Mouse (Mus musculus) liver, embryonic 14.5 days (tissue): ENCODE data around the gene Lingo2. TPM values are rescaled to one million over a fixed set of nuclear protein-coding genes. Genes with fewer than 3 reads are reported as not detected.

Experiments used
- ATAC-seq: fragments of 200-750 bp; cut with Nextera tagmentation; 2 replicates; pipeline ENCODE4 v1.8.0; 2017; ENCODE audit warnings: moderate number of reproducible peaks, mild to moderate bottlenecking, moderate library complexity; ENCODE audit not compliant: insufficient read depth
- DNase-seq, 3 experiments: peaks; one replicate each; pipeline ENCODE4 v3.0.0-alpha.2; 2012 to 2013; ENCODE audit warnings: low read depth in 3 of 3, low spot score in 3 of 3
- H3K27ac ChIP-seq: fragments of 300-500 bp; sonication (generic); 2 replicates; pipeline ENCODE4 v1.5.1; 2014; ENCODE audit warnings: moderate library complexity, mild to moderate bottlenecking, control low read depth, inconsistent platforms
- H3K27me3 ChIP-seq: fragments of 300-500 bp; sonication (generic); 2 replicates; pipeline ENCODE4 v1.6.1; 2014; ENCODE audit warnings: mild to moderate bottlenecking, low read length, moderate library complexity; ENCODE audit not compliant: control insufficient read depth, insufficient read depth
- H3K36me3 ChIP-seq: fragments of 300-500 bp; sonication (generic); replicated peaks from 2 replicates; pipeline ENCODE4 v1.6.1; 2014; ENCODE audit warnings: low read depth; ENCODE audit not compliant: control insufficient read depth, insufficient read depth
- H3K4me1 ChIP-seq, 2 experiments: fragments of 200-500 bp in 1 of 2; fragments of 300-500 bp in 1 of 2; sonication (generic) in 1 of 2; replicated peaks; 2 replicates each; pipeline ENCODE4 v1.6.1; 2012 to 2014; ENCODE audit warnings: antibody characterized with exemption in 1 of 2, inconsistent platforms in 1 of 2, low read length in 1 of 2; ENCODE audit not compliant: control insufficient read depth in 2 of 2, insufficient read depth in 2 of 2
- H3K4me2 ChIP-seq: fragments of 300-500 bp; sonication (generic); 2 replicates; pipeline ENCODE4 v1.6.1; 2014; ENCODE audit warnings: low read depth, mild to moderate bottlenecking, control low read depth, moderate library complexity
- H3K4me3 ChIP-seq, 2 experiments: fragments of 200-500 bp in 1 of 2; fragments of 300-500 bp in 1 of 2; sonication (generic) in 1 of 2; 2 replicates each; pipeline ENCODE4 v1.5.1; 2012 to 2014; ENCODE audit warnings: low read depth in 2 of 2, low read length in 2 of 2, mild to moderate bottlenecking in 2 of 2, control low read depth in 1 of 2, inconsistent platforms in 1 of 2, moderate library complexity in 1 of 2; ENCODE audit not compliant: insufficient read depth in 1 of 2
- H3K9ac ChIP-seq: fragments of 300-500 bp; sonication (generic); replicated peaks from 2 replicates; pipeline ENCODE4 v1.6.1; 2014; ENCODE audit warnings: mild to moderate bottlenecking, control low read depth, moderate library complexity
- H3K9me3 ChIP-seq: fragments of 300-500 bp; sonication (generic); 2 replicates; pipeline ENCODE4 v1.6.1; 2016; ENCODE audit warnings: low read length, mixed read lengths; ENCODE audit not compliant: control insufficient read depth
- CTCF ChIP-seq: IDR thresholded peaks from 2 replicates; pipeline ENCODE4 v1.5.1; 2016; ENCODE audit warnings: antibody characterized with exemption, low read depth, control low read depth
- EP300 ChIP-seq: IDR thresholded peaks from 2 replicates; pipeline ENCODE4 v1.6.1; 2016; ENCODE audit warnings: antibody characterized with exemption, low read depth
- WGBS: fragments of 180-500 bp; shearing (Covaris S2); extraction: QIAGEN DNeasy Blood & Tissue Kit; methylation state at CpG from one replicate; pipeline ENCODE4 v1.1.7; 2014; ENCODE audit not compliant: insufficient replicate concordance; 5-methylcytosine and 5-hydroxymethylcytosine counted together
- polyA plus RNA-seq, 2 experiments: library from polyadenylated mRNA; depleted of rRNA in 1 of 2; stranded (reverse) in 1 of 2; unstranded in 1 of 2; fragments of >200 nt; fragmentation: Nextera tagmentation in 1 of 2; extraction: Ambion mirVana in 1 of 2; gene quantifications; 2 replicates each; pipeline versions ENCODE4 v1.2.1 to v1.2.3; 2012 to 2014

Gene Lingo2
- polyA plus RNA-seq, 2 experiments, result 0.01 TPM; not detected in 1

DNA sequence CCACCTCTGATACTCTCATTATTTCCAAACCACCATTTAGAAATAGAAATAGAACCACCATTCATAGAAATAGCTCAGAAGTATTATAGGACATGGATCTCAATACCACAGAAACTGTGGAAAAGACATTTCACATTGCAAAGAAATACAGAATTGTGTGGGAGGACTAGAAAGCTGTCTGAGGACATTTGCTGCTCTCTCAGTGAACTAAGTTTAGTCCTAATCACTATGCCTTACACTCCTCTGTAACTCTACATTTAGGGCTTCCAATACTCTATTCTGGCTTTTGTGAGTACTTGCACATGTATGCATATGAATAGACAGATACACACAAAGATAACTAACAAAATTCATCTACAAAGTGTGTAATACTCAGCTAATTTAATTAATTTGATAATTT lies 625.9 kb downstream of the Lingo2 start:
- DNase-seq (no peak), ATAC-seq (no peak)
- Histone ChIP-seq H3K27me3 (no peaks in the 10 kb centered on the region), H3K36me3 (no peaks in the 10 kb centered on the region), H3K9me3 (no peaks in the 10 kb centered on the region), H3K4me1 (no peaks in the 10 kb centered on the region), H3K4me3 (no peak overlapping the region), H3K4me2 (no peak overlapping the region), H3K27ac (no peak overlapping the region), H3K9ac (no peak overlapping the region)
- TF ChIP-seq CTCF, result no peak

DNA sequence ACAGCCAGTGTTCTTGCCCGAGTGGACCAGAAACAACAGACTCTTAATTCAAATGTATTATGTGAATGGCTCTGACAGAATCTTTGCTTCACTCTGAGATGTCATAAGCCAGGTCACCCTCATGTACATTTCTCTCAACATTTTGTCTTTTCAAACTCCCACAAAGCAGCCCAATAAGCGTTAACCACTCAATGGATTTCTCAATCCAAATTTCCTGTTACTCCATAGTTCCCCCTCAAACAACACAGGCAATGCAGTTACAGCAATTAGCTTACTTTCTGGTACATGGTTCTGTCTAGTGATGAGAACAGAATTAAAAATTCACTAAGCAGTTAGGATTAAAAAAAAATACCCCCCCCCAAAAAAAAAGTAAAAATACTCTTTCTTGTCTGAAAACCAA lies 638.5 kb downstream of the Lingo2 start:
- no peak for TF ChIP-seq EP300
- no peak for TF ChIP-seq CTCF
- no peak overlapping the region for H3K9ac ChIP-seq
- 41% methylated on average over 2 of the region's 2 CpGs for WGBS
- no peak for DNase-seq
- H3K27me3 ChIP-seq, result no peaks in the 10 kb centered on the region
- no peak overlapping the region for H3K27ac ChIP-seq
- no peak overlapping the region for H3K4me3 ChIP-seq
- H3K4me2 ChIP-seq, result no peak overlapping the region
- no peaks in the 10 kb centered on the region for H3K36me3 ChIP-seq
- no peak for ATAC-seq
- H3K9me3 ChIP-seq, result no peaks in the 10 kb centered on the region
- H3K4me1 ChIP-seq, result no peaks in the 10 kb centered on the region

- no peak overlapping the region for H3K4me2 ChIP-seq
- no peak overlapping the region for H3K27ac ChIP-seq
- no peak for DNase-seq
- no peaks in the 10 kb centered on the region for H3K36me3 ChIP-seq
- H3K9me3 ChIP-seq, result no peaks in the 10 kb centered on the region
- 77% methylated on average over 6 of the region's 6 CpGs for WGBS
- no peak for TF ChIP-seq EP300
- no peak for TF ChIP-seq CTCF
- ATAC-seq, result no peak
- H3K9ac ChIP-seq, result no peak overlapping the region
- H3K4me3 ChIP-seq, result no peak overlapping the region
- no peaks in the 10 kb centered on the region for H3K4me1 ChIP-seq
- H3K27me3 ChIP-seq, result no peaks in the 10 kb centered on the region
Observed at GRCm38 (mm10) chr4:36311431-36311830, 640.1 kb downstream of the Lingo2 start.

GRCm38 (mm10) chr4:36305228-36305627 lies 646.3 kb downstream of the Lingo2 start:
- Histone ChIP-seq H3K27me3 (no peaks in the 10 kb centered on the region), H3K36me3 (no peaks in the 10 kb centered on the region), H3K9ac (no peak overlapping the region), H3K4me3 (no peak overlapping the region), H3K4me1 (no peaks in the 10 kb centered on the region), H3K9me3 (no peaks in the 10 kb centered on the region), H3K27ac (no peak overlapping the region), H3K4me2 (no peak overlapping the region)
- no peak for ATAC-seq
- 70% methylated on average over 1 of the region's 1 CpGs for WGBS
- no peak for TF ChIP-seq CTCF
- DNase-seq, result no peak

DNA sequence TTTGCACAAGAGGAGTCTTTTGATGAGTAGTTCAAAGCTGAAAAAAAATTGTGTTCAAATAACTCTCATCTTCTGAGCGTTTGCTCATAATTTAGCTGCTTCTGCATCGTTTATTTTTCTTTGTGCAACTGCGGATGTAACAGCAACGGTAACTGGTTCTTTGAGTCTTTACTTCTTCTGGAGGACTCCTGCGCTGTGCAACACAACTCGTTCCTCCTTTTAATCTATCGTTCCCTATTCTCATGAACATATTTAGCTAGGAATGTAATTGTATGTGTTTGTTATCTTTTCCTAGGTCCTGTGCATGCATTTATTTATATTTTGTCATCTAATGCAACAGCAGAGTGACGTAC lies 661.9 kb downstream of the Lingo2 start:
- no peak overlapping the region for H3K9ac ChIP-seq
- TF ChIP-seq CTCF, result no peak
- TF ChIP-seq EP300, result no peak
- no peak overlapping the region for H3K4me3 ChIP-seq
- WGBS, result 46% methylated on average over 8 of the region's 8 CpGs
- DNase-seq (no peak), ATAC-seq (no peak)
- peak overlapping the region; percentile 20; the same call in 1 of the 2 replicates for H3K4me2 ChIP-seq
- H3K9me3 ChIP-seq, result no peaks in the 10 kb centered on the region
- H3K27ac ChIP-seq, result no peak overlapping the region
- no peaks in the 10 kb centered on the region for H3K4me1 ChIP-seq
- H3K36me3 ChIP-seq, result no peaks in the 10 kb centered on the region
- H3K27me3 ChIP-seq, result no peaks in the 10 kb centered on the region
